Mouse (Mus musculus): ENCODE data around the gene S100a1.
A peak's percentile ranks its signal among the peaks of the same experiment; 100 is the strongest.

The S100a1 gene

GRCm38 (mm10) chr3:90465686-90466310, 48.4 kb downstream of the S100a1 start, which contains the start of gene Npr1:
Npr1 (minus strand) TSS chr3:90465866.
- DNase-seq (ENCODE audit: low read depth, low spot score): peak; percentile 73

GRCm38 (mm10) chr3:90465081-90465685, 49.0 kb downstream of the S100a1 start:
- no peak for DNase-seq (ENCODE audit: low read depth, low spot score)

- DNase-seq (ENCODE audit: low read depth, low spot score): peak; percentile 69
Observed at GRCm38 (mm10) chr3:90464552-90465080, 49.6 kb downstream of the S100a1 start.

GRCm38 (mm10) chr3:90462579-90462978, 51.6 kb downstream of the S100a1 start:
- DNase-seq (ENCODE audit: low read depth, low spot score): no peak

GRCm38 (mm10) chr3:90461935-90462334, 52.3 kb downstream of the S100a1 start:
- no peak for DNase-seq (ENCODE audit: low read depth, low spot score)
